Mouse (Mus musculus) adrenal gland, postnatal 0 days (tissue): ENCODE measurements around the gene 5330417C22Rik. TPM values are rescaled to one million over a fixed set of nuclear protein-coding genes. Genes with fewer than 3 reads are reported as not detected.

Experiments
- microRNA-seq: library from miRNA; unstranded; fragments of <30 nt; microRNA quantifications from one replicate; pipeline ENCODE4, GENCODE M21; 2016; ENCODE audit warnings: borderline replicate concordance; ENCODE audit not compliant: insufficient number of aligned reads
- polyA plus RNA-seq: library from polyadenylated mRNA; unstranded; fragments of >200 nt; fragmentation: Nextera tagmentation; extraction: Ambion mirVana; gene quantifications from 2 replicates; pipeline ENCODE4 v1.2.1, GENCODE M21; 2015

5330417C22Rik gene
- polyA plus RNA-seq: 3.1 and 4.8 TPM in 2 replicates

DNA sequence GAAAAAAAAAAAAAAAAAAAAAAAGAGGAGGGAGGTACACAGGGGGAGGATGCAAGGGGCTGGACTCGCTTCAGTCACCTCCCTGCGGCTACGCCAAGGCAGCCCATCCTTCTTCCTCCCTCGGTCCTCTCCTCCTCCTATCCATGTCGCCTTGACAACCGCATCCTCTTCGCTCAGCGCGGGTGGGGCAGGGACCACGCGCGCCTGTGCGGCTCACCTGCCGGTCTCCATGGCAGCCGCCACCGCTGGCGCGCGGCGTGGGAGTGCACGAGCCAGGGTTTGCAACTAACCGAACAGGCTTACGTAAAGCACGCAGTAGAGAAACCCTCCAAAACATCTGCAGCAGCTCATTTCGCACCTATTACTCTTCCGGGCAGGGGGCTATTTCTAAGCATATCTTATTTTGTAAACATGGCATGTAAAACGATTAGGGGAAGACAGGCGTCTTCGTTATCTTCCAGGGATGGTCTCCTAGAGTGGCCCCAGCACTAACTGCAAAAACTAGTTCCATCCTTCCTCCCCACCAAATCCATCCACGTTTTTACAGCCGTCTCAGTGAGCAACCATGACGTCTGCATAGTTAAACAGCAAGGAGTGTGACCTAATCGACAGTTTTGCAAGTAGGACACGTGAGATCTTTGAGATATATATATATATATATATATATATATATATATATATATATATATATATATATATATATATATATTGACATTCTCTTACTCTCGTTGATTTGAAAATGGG is at the start of gene 5330417C22Rik:
Gene 5330417C22Rik, minus strand, starts transcription at position 20 of the 744 bp plus-strand sequence.

DNA sequence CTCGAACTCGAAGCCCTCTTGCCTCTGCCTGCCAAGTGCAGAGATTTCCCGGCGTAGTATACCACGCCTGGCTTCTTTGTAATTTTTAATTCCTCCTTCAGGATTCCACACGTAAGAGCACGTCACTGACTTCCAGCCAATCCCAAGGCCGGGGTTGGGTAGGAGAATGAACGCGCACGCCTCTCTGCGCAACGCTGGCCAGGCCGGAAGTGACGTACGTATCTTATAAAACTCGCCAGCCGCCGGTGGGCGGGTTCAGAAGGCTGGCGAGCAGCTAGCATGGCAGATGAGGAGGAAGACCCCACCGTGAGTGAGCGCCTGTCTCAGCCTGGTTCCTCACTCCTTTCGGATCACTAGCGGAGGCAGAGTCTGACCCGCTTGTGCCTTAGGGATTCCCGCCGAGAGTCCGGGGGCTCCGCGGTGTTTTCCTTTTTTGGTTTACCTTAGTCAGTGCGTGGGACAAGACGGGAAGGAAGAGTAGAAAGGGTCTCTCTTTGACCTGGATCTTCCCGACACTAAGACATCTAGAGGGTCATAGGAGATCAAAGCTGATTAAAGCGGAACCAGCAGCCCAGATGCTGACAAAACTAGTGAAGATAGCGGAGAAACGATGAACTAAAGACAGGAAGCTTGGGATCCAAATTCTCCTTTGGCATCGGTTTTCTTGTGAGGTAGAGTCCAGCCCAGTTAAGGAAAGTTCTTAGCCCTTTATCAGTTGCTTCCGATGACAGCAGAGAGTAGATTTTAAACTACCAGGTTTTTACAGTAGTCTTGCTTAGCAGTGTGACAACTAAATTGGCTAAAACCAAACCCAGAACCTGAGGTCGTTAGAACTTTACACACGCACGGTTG is 35.3 kb upstream of the 5330417C22Rik start, which contains the start of gene Taf13:
Gene Taf13, plus strand, starts transcription at position 256 of the 852 bp plus-strand sequence.

DNA sequence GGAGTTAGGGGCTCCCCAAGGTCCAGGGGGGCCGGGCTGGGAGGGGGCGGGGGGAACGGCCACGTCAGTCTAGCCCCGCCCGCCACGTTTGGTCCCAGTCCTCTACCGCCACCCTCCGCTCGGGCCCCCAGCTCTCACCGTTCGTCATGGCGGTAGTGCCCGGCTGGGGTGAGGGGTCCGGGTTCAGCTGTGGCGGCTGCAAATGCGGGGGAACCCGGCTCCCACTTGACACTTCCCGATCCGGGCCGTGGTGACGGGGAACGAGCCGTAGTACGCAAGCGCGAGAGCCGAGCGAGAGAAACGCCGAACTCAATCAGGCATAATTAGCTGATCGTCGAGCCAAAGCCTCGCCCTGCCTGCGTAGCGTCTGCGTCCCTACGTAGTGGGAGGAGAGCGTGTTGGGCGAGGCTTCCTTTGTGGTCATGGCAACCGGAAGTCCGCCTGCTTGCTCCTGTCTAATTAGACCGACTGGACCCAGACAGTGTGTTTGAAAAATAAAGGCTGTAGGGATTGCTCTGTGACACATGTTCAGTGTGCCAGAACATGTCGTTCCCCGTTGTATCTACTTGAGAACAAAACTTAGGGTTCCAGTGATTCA is 25.9 kb upstream of the 5330417C22Rik start, which contains the start of gene Tmem167b:
Gene Tmem167b, minus strand, starts transcription at position 334 of the 598 bp plus-strand sequence.

DNA sequence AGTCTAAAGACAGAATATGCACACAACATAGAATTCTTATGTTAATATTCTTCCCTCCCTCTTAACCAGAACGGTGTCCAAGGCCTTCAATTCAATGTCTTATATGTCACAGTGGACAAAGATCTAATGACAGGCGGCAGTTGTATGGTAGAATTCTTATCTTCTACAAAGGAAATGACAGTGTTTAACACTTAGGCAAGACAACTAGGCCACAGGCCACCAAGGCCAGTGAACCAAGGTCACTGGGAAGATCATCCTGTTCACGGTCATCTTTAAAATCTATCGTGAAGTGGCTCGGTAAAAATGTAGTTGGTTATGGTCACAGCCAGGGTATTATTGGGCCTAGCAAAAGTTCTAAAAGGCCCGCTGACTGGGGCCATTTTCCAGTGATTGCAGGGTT is 2.4 kb downstream of the 5330417C22Rik start, which contains the start of gene 1700013F07Rik:
Gene 1700013F07Rik, plus strand, starts transcription at position 200 of the 400 bp plus-strand sequence.

DNA sequence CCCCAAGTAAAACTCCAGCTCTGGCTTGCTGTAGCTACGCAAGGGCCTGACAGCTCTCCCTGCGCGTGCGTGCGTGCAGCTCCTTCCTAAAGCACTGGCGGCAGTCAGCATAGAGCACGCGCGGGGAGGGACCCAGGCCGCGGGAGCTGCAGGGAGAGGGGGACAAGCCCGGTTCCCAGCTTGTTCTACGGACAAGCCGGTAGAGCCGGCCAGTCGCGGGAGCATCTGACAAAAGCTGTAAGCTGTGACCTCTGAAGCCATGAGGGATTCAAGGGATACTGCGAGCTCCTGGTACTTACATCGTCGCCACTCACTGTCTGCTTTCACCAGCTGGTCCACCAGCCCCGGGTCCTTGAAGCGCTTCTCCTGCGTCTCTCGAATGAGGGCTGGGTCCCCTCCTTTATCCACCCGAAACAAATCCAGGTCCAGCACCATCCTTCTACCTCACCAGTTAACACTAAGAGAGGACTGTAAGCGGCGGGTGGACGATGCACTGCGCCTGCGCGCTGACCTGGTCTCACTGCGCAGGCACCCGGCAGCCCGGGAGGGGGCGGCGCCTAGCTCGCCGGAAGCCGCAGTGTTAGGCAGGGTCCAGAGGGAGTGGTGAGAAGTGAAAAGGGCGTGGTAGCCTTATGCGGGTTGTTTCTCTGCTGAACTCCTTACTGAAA is 91.5 kb downstream of the 5330417C22Rik start, which contains the start of gene Sars:
Gene Sars, minus strand, starts transcription at position 512 of the 668 bp plus-strand sequence.

GRCm38 (mm10) chr3:108414857-108415830 is 121.2 kb downstream of the 5330417C22Rik start, which contains the start of gene Celsr2:
TSS of gene Celsr2 (minus strand) at chr3:108415552.

Small RNA genes lying within 50 kb of the gene (microRNA-seq; reads per million reads assigned to microRNA genes)
- not detected for gene Gm22860

Other genes with a start within 250 kb of the 5330417C22Rik start
- 0.13 TPM in 1 of 2 replicates, not detected in the other for gene Mybphl, start 171.6 kb downstream of the 5330417C22Rik start, polyA plus RNA-seq
- 11.5 and 11.7 TPM in 2 replicates for gene Psrc1, start 152.7 kb downstream of the 5330417C22Rik start, polyA plus RNA-seq
- gene Celsr2, start 121.0 kb downstream of the 5330417C22Rik start, polyA plus RNA-seq: 3.7 and 4.1 TPM in 2 replicates
- 93.7 and 121 TPM in 2 replicates for gene Sars, start 91.3 kb downstream of the 5330417C22Rik start, polyA plus RNA-seq
- 0.50 and 1.0 TPM in 2 replicates for gene 1700013F07Rik, start 2.4 kb downstream of the 5330417C22Rik start, polyA plus RNA-seq
- 32.8 and 39.7 TPM in 2 replicates for gene Tmem167b, start 25.9 kb upstream of the 5330417C22Rik start, polyA plus RNA-seq
- gene Taf13, start 35.2 kb upstream of the 5330417C22Rik start, polyA plus RNA-seq: 48.1 and 49.8 TPM in 2 replicates
- gene Wdr47, start 54.7 kb upstream of the 5330417C22Rik start, polyA plus RNA-seq: 6.6 and 8.0 TPM in 2 replicates
- gene Clcc1, start 117.4 kb upstream of the 5330417C22Rik start, polyA plus RNA-seq: 66.2 and 72.8 TPM in 2 replicates
- gene Gpsm2, start 185.8 kb upstream of the 5330417C22Rik start, polyA plus RNA-seq: 20.4 and 21.6 TPM in 2 replicates
- 0.08 TPM in 1 of 2 replicates, not detected in the other for gene Aknad1, start 203.1 kb upstream of the 5330417C22Rik start, polyA plus RNA-seq